Mouse (Mus musculus) neural tube, embryonic 15.5 days (tissue): Measurements from ENCODE around the gene Krtap4-2. TPM values are rescaled to one million over a fixed set of nuclear protein-coding genes. Genes with fewer than 3 reads are reported as not detected.
"Not testable (repeated sequence)": the region's sequence is repeated elsewhere in the genome, so short reads cannot be mapped to it uniquely, and the experiment has no call there.

Experiments
- ATAC-seq: fragments of 200-750 bp; cut with Nextera tagmentation; 2 replicates; pipeline ENCODE4 v1.8.0; 2017; ENCODE audit warnings: mild to moderate bottlenecking, moderate TSS enrichment, moderate library complexity; ENCODE audit not compliant: low FRiP score
- H3K27ac ChIP-seq: fragments of 300-500 bp; sonication (generic); replicated peaks from 2 replicates; pipeline ENCODE4 v1.5.1; 2015; ENCODE audit warnings: mild to moderate bottlenecking, inconsistent platforms
- H3K27me3 ChIP-seq: fragments of 300-500 bp; sonication (generic); replicated peaks from 2 replicates; pipeline ENCODE4 v1.6.1; 2015; ENCODE audit warnings: inconsistent platforms
- H3K36me3 ChIP-seq: fragments of 300-500 bp; sonication (generic); 2 replicates; pipeline ENCODE4 v1.6.1; 2015; ENCODE audit warnings: inconsistent platforms
- H3K4me1 ChIP-seq: fragments of 300-500 bp; sonication (generic); 2 replicates; pipeline ENCODE4 v1.6.1; 2015; ENCODE audit warnings: inconsistent platforms
- H3K4me2 ChIP-seq: fragments of 300-500 bp; sonication (generic); 2 replicates; pipeline ENCODE4 v1.6.1; 2015; ENCODE audit warnings: inconsistent platforms, mild to moderate bottlenecking, moderate library complexity
- H3K4me3 ChIP-seq: fragments of 300-500 bp; sonication (generic); replicated peaks from 2 replicates; pipeline ENCODE4 v1.5.1; 2015; ENCODE audit warnings: mild to moderate bottlenecking, inconsistent platforms
- H3K9ac ChIP-seq: fragments of 300-500 bp; sonication (generic); replicated peaks from 2 replicates; pipeline ENCODE4 v1.6.1; 2015; ENCODE audit warnings: mild to moderate bottlenecking, inconsistent platforms
- H3K9me3 ChIP-seq: fragments of 300-500 bp; sonication (generic); replicated peaks from 2 replicates; pipeline ENCODE4 v1.6.1; 2016; ENCODE audit warnings: inconsistent platforms
- WGBS: fragments of 180-500 bp; shearing (Covaris S2); methylation state at CpG from one replicate; pipeline ENCODE4 v1.1.7; 2015; ENCODE audit warnings: mixed read lengths; 5-methylcytosine and 5-hydroxymethylcytosine counted together
- polyA plus RNA-seq: library from polyadenylated mRNA; unstranded; fragments of >200 nt; fragmentation: Nextera tagmentation; extraction: Ambion mirVana; gene quantifications from 2 replicates; pipeline ENCODE4 v1.2.1, GENCODE M21; 2015

Gene Krtap4-2
- polyA plus RNA-seq, 1 experiment from 2014 or later = not detected

DNA sequence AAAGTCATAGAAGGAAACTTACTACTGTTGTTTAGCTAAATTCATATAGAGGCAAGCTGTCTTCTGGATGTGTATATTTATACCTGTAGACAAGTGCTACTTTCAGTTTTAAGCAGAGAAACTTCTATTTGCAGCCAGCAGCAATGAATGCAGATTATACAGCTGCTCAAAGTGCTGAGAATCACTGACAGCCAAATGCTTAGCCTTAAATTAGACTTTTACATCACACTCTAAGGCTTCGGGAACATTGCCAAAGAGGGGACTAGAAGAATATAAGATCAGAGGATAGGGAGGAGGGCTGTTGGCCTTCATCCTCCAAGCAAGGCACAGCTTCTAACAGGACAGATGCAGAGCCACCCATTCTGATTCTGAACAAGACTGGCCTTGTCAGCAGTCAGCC, 2.2 kb upstream of the Krtap4-2 start:
- Histone ChIP-seq H3K4me1 (no peaks in the 10 kb centered on the region), H3K4me3 (no peak overlapping the region), H3K9me3 (no peaks in the 10 kb centered on the region), H3K4me2 (no peak overlapping the region), H3K27me3 (no peaks in the 10 kb centered on the region), H3K36me3 (no peaks in the 10 kb centered on the region), H3K9ac (no peak overlapping the region), H3K27ac (no peak overlapping the region)
- no peak for ATAC-seq
- 71% methylated on average over 1 of the region's 1 CpGs for WGBS

DNA sequence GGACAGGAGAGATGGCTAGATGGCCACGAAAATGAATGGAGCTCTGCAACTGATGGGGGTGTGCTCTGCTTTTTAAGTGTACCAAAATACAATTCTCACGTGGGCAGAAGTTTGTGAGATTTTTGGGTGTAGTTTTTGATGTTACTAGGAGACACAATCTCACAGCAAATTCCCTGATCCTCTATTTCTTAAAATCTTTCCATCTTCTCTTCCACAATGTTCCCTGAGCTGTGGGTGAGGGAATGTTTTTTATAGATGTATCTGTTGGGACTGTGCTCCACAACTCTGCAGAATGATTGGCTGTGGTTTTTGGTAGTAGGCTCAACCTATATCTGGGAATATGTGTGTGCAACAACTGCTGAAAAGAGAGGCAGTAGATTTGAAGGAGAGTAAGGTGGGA, 1.6 kb downstream of the Krtap4-2 start:
- WGBS = 61% methylated on average over 2 of the region's 2 CpGs
- ATAC-seq = no peak

DNA sequence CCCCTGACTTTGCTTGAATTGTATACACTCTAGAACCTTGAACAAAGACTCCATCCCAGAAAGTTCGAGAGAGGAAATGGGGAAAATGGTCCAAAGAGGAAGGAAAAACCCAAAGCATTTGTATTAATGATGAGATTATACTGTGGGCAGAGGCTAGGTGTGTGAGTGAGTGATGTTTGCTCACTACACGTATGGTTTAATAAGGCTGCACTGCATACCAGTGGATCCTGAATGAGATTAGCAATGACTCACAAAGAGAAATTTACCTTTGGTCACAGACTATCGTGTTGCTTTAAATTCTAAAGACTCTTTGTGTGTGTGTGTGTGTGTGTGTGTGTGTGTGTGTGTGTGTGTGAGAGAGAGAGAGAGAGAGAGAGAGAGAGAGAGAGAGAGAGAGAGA, 4.0 kb downstream of the Krtap4-2 start:
- no peaks in the 10 kb centered on the region for H3K36me3 ChIP-seq
- H3K9ac ChIP-seq = no peak overlapping the region
- no peak for ATAC-seq
- no peaks in the 10 kb centered on the region for H3K4me1 ChIP-seq
- H3K27me3 ChIP-seq = no peaks in the 10 kb centered on the region
- WGBS = 79% methylated on average over 3 of the region's 3 CpGs
- no peaks in the 10 kb centered on the region for H3K9me3 ChIP-seq
- no peak overlapping the region for H3K27ac ChIP-seq
- no peak overlapping the region for H3K4me2 ChIP-seq
- no peak overlapping the region for H3K4me3 ChIP-seq

More for the DNA sequence above, 1.6 kb downstream of the Krtap4-2 start:
- no peaks in the 10 kb centered on the region for H3K36me3 ChIP-seq
- no peak overlapping the region for H3K27ac ChIP-seq
- no peak overlapping the region for H3K4me3 ChIP-seq
- H3K9me3 ChIP-seq = no peaks in the 10 kb centered on the region
- H3K27me3 ChIP-seq = no peaks in the 10 kb centered on the region
- no peaks in the 10 kb centered on the region for H3K4me1 ChIP-seq
- H3K4me2 ChIP-seq = no peak overlapping the region
- no peak overlapping the region for H3K9ac ChIP-seq

DNA sequence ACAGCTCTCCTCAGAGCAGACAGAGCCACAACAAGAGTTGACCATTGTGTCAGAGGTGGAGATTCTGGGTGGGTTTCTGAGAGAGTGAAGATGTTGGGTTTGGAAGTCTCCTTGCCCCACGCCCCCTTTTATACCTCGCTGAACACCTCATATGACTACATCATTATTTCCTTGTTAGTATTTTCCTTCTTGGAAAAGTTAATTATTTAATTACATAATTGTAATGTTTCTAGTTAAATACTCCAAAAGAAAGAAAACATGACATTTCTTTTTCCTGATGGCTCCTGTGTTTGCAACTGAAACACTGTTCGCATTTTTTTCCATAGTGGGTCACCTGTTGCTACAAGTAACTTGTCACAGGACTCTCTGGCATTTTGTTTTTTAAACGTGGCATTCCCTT, 6.7 kb downstream of the Krtap4-2 start, which contains the start of gene Krtap4-1:
TSS of gene Krtap4-1 (minus strand) at position 101 of the 400 bp plus-strand sequence.
- Histone ChIP-seq H3K27ac (no peak within 1 kb of the TSS), H3K4me1 (no peaks in the 10 kb centered on the region), H3K4me3 (no peak within 1 kb of the TSS), H3K36me3 (no peaks in the 10 kb centered on the region), H3K9me3 (no peaks in the 10 kb centered on the region), H3K9ac (no peak within 1 kb of the TSS), H3K4me2 (no peak within 1 kb of the TSS), H3K27me3 (no peaks in the 10 kb centered on the region)
- ATAC-seq = no peak
- WGBS = 84% methylated on average over 4 of the region's 4 CpGs

DNA sequence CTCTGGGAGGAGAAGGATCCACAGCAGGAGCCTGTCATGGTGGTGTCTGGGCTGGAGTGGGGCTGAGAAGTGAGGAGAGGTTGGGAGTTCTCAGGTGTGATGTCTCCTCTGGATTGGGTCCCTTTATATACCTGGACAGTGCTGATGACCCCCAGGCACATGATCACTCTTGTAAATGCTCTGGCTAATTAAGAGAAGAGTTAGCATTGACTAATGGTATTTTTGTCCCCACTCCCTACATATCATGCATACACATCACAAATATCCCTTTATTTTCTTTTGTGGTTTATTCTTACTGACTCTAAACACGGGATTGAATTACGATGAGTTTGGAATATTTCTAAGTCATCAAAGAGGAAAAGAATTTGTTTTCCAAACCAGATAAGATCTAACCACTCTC, 14.5 kb downstream of the Krtap4-2 start, which contains the start of gene Gm11562:
TSS of gene Gm11562 (minus strand) at position 101 of the 400 bp plus-strand sequence.
- WGBS = 95% methylated on average over 2 of the region's 2 CpGs
- Histone ChIP-seq H3K9ac (no peak within 1 kb of the TSS), H3K4me3 (no peak within 1 kb of the TSS), H3K36me3 (no peaks in the 10 kb centered on the region), H3K4me2 (no peak within 1 kb of the TSS), H3K27ac (no peak within 1 kb of the TSS), H3K4me1 (no peaks in the 10 kb centered on the region), H3K27me3 (no peaks in the 10 kb centered on the region), H3K9me3 (no peaks in the 10 kb centered on the region)
- no peak for ATAC-seq

DNA sequence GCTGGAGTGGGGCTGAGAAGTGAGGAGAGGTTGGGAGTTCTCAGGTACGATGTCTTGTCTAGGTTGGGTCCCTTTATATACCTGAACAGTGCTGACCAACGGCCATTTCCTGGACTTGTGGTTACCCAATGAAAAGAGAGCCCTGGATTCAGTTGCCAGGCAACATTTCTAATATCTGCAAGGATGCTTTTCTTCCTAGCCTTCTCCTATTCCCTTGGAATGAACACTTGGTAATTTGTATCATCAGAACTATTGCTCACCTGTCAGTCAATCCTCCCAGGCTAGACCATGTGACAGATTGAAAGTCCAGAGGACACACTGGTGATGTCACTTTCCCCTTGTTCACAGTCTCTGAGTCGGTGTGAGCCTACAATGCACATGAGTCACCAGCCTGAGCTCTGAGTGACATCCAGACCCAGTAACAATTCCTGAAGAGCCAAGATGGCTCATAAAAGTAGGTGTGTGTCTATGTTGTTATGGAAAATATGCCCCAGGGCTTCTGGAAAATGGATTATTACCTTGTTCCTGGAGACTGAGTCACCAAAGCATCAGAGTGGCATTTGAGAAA, 20.0 kb downstream of the Krtap4-2 start, which contains the start of gene Krtap2-4:
TSS of gene Krtap2-4 (minus strand) at position 51 of the 568 bp plus-strand sequence.
- no peak within 1 kb of the TSS for H3K4me3 ChIP-seq
- no peak within 1 kb of the TSS for H3K27ac ChIP-seq
- no peak for ATAC-seq
- H3K9ac ChIP-seq = no peak within 1 kb of the TSS
- no peak within 1 kb of the TSS for H3K4me2 ChIP-seq
- H3K27me3 ChIP-seq = no peaks in the 10 kb centered on the region
- no peaks in the 10 kb centered on the region for H3K4me1 ChIP-seq
- H3K36me3 ChIP-seq = no peaks in the 10 kb centered on the region
- no peaks in the 10 kb centered on the region for H3K9me3 ChIP-seq
- 76% methylated on average over 3 of the region's 3 CpGs for WGBS

DNA sequence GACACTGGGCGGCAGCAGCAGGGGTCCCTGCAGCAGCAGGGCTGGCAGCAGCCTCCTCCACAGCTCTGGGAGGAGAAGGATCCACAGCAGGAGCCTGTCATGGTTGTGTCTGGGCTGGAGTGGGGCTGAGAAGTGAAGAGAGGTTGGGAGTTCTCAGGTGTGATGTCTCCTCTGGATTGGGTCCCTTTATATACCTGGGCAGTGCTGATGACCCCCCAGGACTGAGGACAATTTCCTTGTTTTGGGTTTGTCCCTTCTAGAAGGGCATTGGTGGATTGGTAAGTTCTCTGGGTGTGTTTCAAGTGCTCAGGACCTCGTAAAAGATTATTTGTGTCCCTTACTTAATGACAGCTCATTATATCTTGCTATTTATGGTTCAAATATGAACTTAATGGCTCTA, 24.8 kb downstream of the Krtap4-2 start, which contains the start of gene Gm11937:
TSS of gene Gm11937 (minus strand) at position 101 of the 400 bp plus-strand sequence.
- 64% methylated on average over 1 of the region's 2 CpGs for WGBS
- ATAC-seq, H3K9me3 ChIP-seq, H3K27me3 ChIP-seq, H3K4me2 ChIP-seq, H3K36me3 ChIP-seq, H3K4me3 ChIP-seq, H3K4me1 ChIP-seq, H3K27ac ChIP-seq, H3K9ac ChIP-seq: not testable (repeated sequence)

DNA sequence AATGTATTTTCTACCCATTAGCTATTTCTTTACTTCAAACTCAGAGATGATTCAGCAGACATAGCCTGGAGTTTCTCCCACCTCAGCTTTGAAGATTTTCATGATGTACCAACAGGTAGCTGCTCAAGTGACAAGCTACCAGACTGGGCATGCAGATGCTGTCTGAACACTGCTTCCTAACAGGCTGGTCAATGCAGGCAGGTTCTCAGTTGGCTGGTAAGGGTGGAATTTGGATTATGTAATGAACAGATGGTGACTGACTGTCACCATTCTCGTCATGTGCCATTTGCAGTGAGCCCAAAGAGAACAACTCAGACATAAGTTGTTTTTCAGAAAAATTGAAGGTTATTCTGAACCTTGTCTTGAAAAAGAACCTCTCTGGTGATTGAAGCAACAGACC, 25.8 kb downstream of the Krtap4-2 start:
- Histone ChIP-seq H3K9me3 (no peaks in the 10 kb centered on the region), H3K4me1 (no peaks in the 10 kb centered on the region), H3K27ac (no peak overlapping the region), H3K9ac (no peak overlapping the region), H3K4me3 (no peak overlapping the region), H3K4me2 (no peak overlapping the region), H3K36me3 (no peaks in the 10 kb centered on the region), H3K27me3 (no peaks in the 10 kb centered on the region)
- ATAC-seq = no peak
- 96% methylated on average over 1 of the region's 1 CpGs for WGBS

DNA sequence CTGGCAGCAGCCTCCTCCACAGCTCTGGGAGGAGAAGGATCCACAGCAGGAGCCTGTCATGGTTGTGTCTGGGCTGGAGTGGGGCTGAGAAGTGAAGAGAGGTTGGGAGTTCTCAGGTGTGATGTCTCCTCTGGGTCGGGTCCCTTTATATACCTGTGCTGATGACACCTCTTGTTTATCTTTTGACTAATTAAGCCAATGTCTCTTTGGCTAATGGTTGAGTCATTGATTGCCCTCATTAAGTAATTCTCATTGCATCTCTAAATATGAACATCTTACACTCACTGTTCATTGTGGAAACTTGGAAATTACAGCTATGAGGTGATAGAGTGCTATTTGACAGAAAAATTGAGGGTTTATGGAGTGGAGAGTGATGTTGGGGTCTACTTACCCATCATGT, 31.7 kb downstream of the Krtap4-2 start, which contains the start of gene Gm11938:
TSS of gene Gm11938 (minus strand) at position 101 of the 400 bp plus-strand sequence.
- not testable (repeated sequence) for H3K4me3 ChIP-seq, H3K27ac ChIP-seq, H3K4me1 ChIP-seq, ATAC-seq, H3K9me3 ChIP-seq, H3K36me3 ChIP-seq, H3K9ac ChIP-seq, H3K27me3 ChIP-seq, H3K4me2 ChIP-seq
- 76% methylated on average over 1 of the region's 1 CpGs for WGBS

DNA sequence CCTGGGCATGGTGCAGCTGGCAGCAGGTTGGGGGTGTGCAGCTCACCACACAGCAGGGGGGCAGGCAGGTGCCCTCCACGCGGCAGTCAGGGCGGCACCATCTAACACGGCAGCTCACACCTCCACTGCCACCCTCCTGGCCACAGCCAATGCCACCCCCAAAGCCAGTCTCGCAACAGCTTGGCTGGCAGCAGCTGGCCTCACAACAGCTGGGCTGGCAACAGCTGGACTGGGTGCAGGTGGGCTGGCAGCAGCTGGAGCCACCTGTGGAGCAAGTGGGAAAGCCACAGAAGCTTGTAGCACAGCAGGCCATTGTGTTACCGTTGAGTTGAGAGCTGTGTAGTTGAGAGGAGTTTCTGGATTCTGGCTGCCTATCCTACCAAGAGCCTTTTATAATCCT, 37.1 kb downstream of the Krtap4-2 start, which contains the start of gene Krtap9-3:
TSS of gene Krtap9-3 (minus strand) at position 364 of the 400 bp plus-strand sequence.
- H3K36me3 ChIP-seq, H3K9ac ChIP-seq, H3K4me1 ChIP-seq, H3K27ac ChIP-seq, H3K27me3 ChIP-seq, ATAC-seq, H3K4me2 ChIP-seq, H3K4me3 ChIP-seq, H3K9me3 ChIP-seq: not testable (repeated sequence)
- 85% methylated on average over 6 of the region's 6 CpGs for WGBS

DNA sequence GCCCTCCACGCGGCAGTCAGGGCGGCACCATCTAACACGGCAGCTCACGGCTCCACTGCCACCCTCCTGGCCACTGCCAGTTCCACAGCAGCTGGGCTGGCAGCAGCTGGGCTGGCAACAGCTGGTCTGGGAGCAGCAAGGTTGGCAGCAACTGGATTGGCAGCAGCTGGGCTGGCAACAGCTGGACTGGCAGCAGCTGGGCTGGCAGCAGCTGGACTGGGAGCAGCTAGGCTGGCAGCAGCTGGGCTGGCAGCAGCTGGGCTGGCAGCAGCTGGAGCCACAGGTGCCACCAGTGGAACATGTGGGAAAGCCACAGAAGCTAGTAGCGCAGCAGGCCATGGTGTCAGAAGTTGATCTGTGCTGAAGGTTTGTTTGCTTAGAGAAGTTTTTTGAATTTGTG, 43.9 kb downstream of the Krtap4-2 start, which contains the start of gene Krtap1-3:
TSS of gene Krtap1-3 (minus strand) at position 359 of the 400 bp plus-strand sequence.
- WGBS = 76% methylated on average over 6 of the region's 6 CpGs
- Histone ChIP-seq H3K4me2 (no peak within 1 kb of the TSS), H3K4me1 (no peaks in the 10 kb centered on the region), H3K9me3 (no peaks in the 10 kb centered on the region), H3K36me3 (no peaks in the 10 kb centered on the region), H3K27me3 (no peaks in the 10 kb centered on the region), H3K4me3 (no peak within 1 kb of the TSS), H3K27ac (no peak within 1 kb of the TSS), H3K9ac (no peak within 1 kb of the TSS)
- no peak for ATAC-seq

DNA sequence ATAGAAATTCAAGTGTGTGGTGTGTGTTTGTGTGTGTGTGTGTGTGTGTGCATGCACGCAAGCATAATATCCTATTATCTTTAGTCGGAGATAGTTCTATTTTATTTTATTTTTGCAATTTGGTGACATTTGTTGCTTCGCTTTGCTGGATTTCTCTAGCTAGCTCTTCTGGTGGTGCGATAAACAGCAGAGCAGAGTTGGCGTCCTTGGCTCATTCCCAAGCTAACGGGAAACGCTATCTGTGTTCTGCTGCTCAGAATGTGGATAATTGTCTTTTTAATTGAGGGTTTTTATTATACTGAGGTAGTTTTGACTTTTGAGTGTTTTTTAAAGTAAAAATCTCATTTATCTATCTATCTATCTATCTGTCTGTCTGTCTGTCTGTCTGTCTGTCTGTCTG, 49.8 kb downstream of the Krtap4-2 start:
- H3K9me3 ChIP-seq = no peaks in the 10 kb centered on the region
- no peak overlapping the region for H3K9ac ChIP-seq
- H3K36me3 ChIP-seq = no peaks in the 10 kb centered on the region
- WGBS = 84% methylated on average over 7 of the region's 7 CpGs
- no peak overlapping the region for H3K27ac ChIP-seq
- H3K27me3 ChIP-seq = no peaks in the 10 kb centered on the region
- no peak overlapping the region for H3K4me3 ChIP-seq
- H3K4me1 ChIP-seq = no peaks in the 10 kb centered on the region
- no peak overlapping the region for H3K4me2 ChIP-seq
- no peak for ATAC-seq
